Mouse (Mus musculus): ENCODE results near the gene Mt4. TPM values are rescaled to one million over a fixed set of nuclear protein-coding genes. Genes with fewer than 3 reads are reported as not detected.

Gene Mt4
- not detected for total RNA-seq (2023)

GRCm38 (mm10) chr8:94136933-94137332 lies at the start of gene Mt4:
Gene Mt4 (plus strand): TSS chr8:94137197.

GRCm38 (mm10) chr8:94098081-94098974 lies 38.7 kb upstream of the Mt4 start, which contains the start of gene Bbs2:
Gene Bbs2 (minus strand): TSS chr8:94098928.

GRCm38 (mm10) chr8:94152513-94153300 lies 15.7 kb downstream of the Mt4 start, which contains the start of gene Mt3:
Gene Mt3 (plus strand): TSS chr8:94152607.

GRCm38 (mm10) chr8:94172075-94172808 lies 35.2 kb downstream of the Mt4 start, which contains the start of gene Mt2:
Gene Mt2 (plus strand): TSS chr8:94172664.

GRCm38 (mm10) chr8:94178857-94179712 lies 42.1 kb downstream of the Mt4 start, which contains the start of gene Mt1:
Gene Mt1 (plus strand): TSS chr8:94179082.

Other genes starting within 250 kb of the Mt4 start
- 60.8 TPM for gene Amfr, start 124.4 kb upstream of the Mt4 start, total RNA-seq (2023)
- gene Nudt21, start 100.2 kb upstream of the Mt4 start, total RNA-seq (2023), result 58.4 TPM
- gene Ogfod1, start 100.0 kb upstream of the Mt4 start, total RNA-seq (2023), result 11.3 TPM
- gene Bbs2, start 38.3 kb upstream of the Mt4 start, total RNA-seq (2023), result 20.0 TPM
- gene Mt3, start 15.4 kb downstream of the Mt4 start, total RNA-seq (2023), result not detected
- not detected for gene Mt2, start 35.5 kb downstream of the Mt4 start, total RNA-seq (2023)
- 5.0 TPM for gene Mt1, start 41.9 kb downstream of the Mt4 start, total RNA-seq (2023)
- 30.6 TPM for gene Nup93, start 77.4 kb downstream of the Mt4 start, total RNA-seq (2023)
- 0.26 TPM for gene Slc12a3, start 192.0 kb downstream of the Mt4 start, total RNA-seq (2023)
- gene Herpud1, start 249.2 kb downstream of the Mt4 start, total RNA-seq (2023), result 183 TPM

All from CD4-positive naive resting alpha-beta T cell, adult 76 days (primary cell).